Mouse (Mus musculus) heart, embryonic 16.5 days (tissue): ENCODE data around the gene Wtip. TPM values are rescaled to one million over a fixed set of nuclear protein-coding genes. Genes with fewer than 3 reads are reported as not detected.

Experiments
- ATAC-seq: fragments of 200-750 bp; cut with Nextera tagmentation; replicated peaks from 2 replicates; pipeline ENCODE4 v1.8.0; 2017; ENCODE audit warnings: moderate number of reproducible peaks; ENCODE audit not compliant: insufficient read depth, low FRiP score; ENCODE audit errors: extremely low read depth
- H3K27ac ChIP-seq: fragments of 300-500 bp; sonication (generic); 2 replicates; pipeline ENCODE4 v1.5.1; 2014; ENCODE audit warnings: mild to moderate bottlenecking, low read length, control low read depth, moderate library complexity
- H3K27me3 ChIP-seq: fragments of 300-500 bp; sonication (generic); 2 replicates; pipeline ENCODE4 v1.6.1; 2014; ENCODE audit warnings: low read length, mixed read lengths; ENCODE audit not compliant: control insufficient read depth, insufficient read depth
- H3K36me3 ChIP-seq: fragments of 300-500 bp; sonication (generic); 2 replicates; pipeline ENCODE4 v1.6.1; 2014; ENCODE audit not compliant: control insufficient read depth, insufficient read depth
- H3K4me1 ChIP-seq: fragments of 300-500 bp; sonication (generic); 2 replicates; pipeline ENCODE4 v1.6.1; 2014; ENCODE audit warnings: low read length, mixed read lengths; ENCODE audit not compliant: control insufficient read depth, insufficient read depth
- H3K4me2 ChIP-seq: fragments of 300-500 bp; sonication (generic); 2 replicates; pipeline ENCODE4 v1.6.1; 2014; ENCODE audit warnings: low read depth, mild to moderate bottlenecking, control low read depth, low read length
- H3K4me3 ChIP-seq: fragments of 300-500 bp; sonication (generic); 2 replicates; pipeline ENCODE4 v1.5.1; 2014; ENCODE audit warnings: mild to moderate bottlenecking, control low read depth, low read length
- H3K9ac ChIP-seq: fragments of 300-500 bp; sonication (generic); 2 replicates; pipeline ENCODE4 v1.6.1; 2014; ENCODE audit warnings: low read length, control low read depth
- H3K9me3 ChIP-seq: fragments of 300-500 bp; sonication (generic); replicated peaks from 2 replicates; pipeline ENCODE4 v1.6.1; 2016; ENCODE audit warnings: low read length; ENCODE audit not compliant: control insufficient read depth
- WGBS: fragments of 180-500 bp; shearing (Covaris S2); extraction: QIAGEN DNeasy Blood & Tissue Kit; methylation state at CpG from one replicate; pipeline ENCODE4 v1.1.7; 2014; 5-methylcytosine and 5-hydroxymethylcytosine counted together
- polyA plus RNA-seq: library from polyadenylated mRNA; unstranded; fragments of >200 nt; fragmentation: Nextera tagmentation; extraction: Ambion mirVana; gene quantifications from 2 replicates; pipeline ENCODE4 v1.2.1, GENCODE M21; 2015

Gene Wtip
- polyA plus RNA-seq, 1 experiment from 2014 or later: 3.6 TPM

DNA sequence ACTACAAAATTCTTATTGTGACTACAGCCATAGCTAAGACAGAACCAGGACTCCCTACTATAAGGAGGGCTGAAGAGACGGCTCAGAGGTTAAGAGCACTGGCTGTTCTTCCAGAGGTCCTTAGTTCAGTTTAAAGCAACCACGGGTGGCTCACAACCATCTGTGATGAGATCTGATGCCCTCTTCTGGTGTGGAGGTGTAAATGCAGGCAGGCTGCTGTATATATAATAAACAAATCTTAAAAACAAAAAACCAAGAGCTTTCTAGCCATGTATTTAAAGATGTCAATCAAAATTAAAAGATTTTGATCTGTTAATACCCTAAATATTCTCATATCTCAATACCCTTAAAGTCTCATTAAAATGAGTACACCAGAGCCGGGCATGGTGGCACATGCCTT lies 26.1 kb upstream of the Wtip start:
- Histone ChIP-seq H3K4me2 (no peak overlapping the region), H3K4me1 (no peaks in the 10 kb centered on the region), H3K27ac (no peak overlapping the region), H3K36me3 (peaks cover 88% of the 10 kb centered on the region), H3K9ac (no peak overlapping the region), H3K9me3 (no peaks in the 10 kb centered on the region), H3K27me3 (no peaks in the 10 kb centered on the region), H3K4me3 (no peak overlapping the region)
- ATAC-seq: no peak
- 92% methylated on average over 3 of the region's 3 CpGs for WGBS

DNA sequence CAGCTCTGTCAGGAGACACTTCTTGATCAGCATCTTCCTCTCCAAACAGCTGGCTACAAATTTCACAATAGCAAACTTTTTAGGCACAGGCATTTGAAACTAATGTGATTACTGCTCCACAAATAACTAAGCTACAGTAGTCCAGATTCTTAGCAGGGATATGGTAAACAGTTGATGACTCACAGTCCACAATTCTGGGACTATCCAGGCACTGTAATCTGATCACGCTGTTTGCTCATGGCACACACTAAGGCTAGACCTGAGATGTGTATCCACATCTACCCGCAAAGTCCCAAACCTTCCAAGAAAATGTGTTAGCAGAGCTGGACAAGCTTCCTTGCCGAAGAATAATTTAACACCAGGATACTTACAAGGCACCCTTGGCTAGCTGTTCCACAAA lies 24.9 kb upstream of the Wtip start:
- Histone ChIP-seq H3K9ac (no peak overlapping the region), H3K27ac (no peak overlapping the region), H3K4me2 (no peak overlapping the region), H3K9me3 (no peaks in the 10 kb centered on the region), H3K4me3 (no peak overlapping the region), H3K36me3 (peaks cover 86% of the 10 kb centered on the region), H3K27me3 (no peaks in the 10 kb centered on the region), H3K4me1 (no peaks in the 10 kb centered on the region)
- WGBS: 94% methylated on average over 3 of the region's 3 CpGs
- no peak for ATAC-seq

- H3K27ac ChIP-seq: no peak overlapping the region
- ATAC-seq: no peak
- H3K4me3 ChIP-seq: no peak overlapping the region
- H3K27me3 ChIP-seq: no peaks in the 10 kb centered on the region
- 60% methylated on average over 4 of the region's 4 CpGs for WGBS
- no peaks in the 10 kb centered on the region for H3K4me1 ChIP-seq
- no peak overlapping the region for H3K4me2 ChIP-seq
- peaks cover 6% of the 10 kb centered on the region; the same call in 1 of the 2 replicates for H3K9me3 ChIP-seq
- peaks cover 87% of the 10 kb centered on the region for H3K36me3 ChIP-seq
- H3K9ac ChIP-seq: no peak overlapping the region
Measured at GRCm38 (mm10) chr7:34147193-34147592, 14.1 kb upstream of the Wtip start.

- Histone ChIP-seq H3K4me3 (no peak overlapping the region), H3K4me2 (no peak overlapping the region), H3K27me3 (no peaks in the 10 kb centered on the region), H3K27ac (no peak overlapping the region), H3K9me3 (no peaks in the 10 kb centered on the region), H3K36me3 (peaks cover 60% of the 10 kb centered on the region), H3K4me1 (no peaks in the 10 kb centered on the region), H3K9ac (no peak overlapping the region)
- 94% methylated on average over 13 of the region's 13 CpGs for WGBS
- no peak for ATAC-seq
Measured at GRCm38 (mm10) chr7:34141123-34141522, 8.1 kb upstream of the Wtip start.

GRCm38 (mm10) chr7:34139493-34139892 lies 6.4 kb upstream of the Wtip start:
- Histone ChIP-seq H3K4me1 (no peaks in the 10 kb centered on the region), H3K27me3 (no peaks in the 10 kb centered on the region), H3K36me3 (peaks cover 45% of the 10 kb centered on the region), H3K9ac (no peak overlapping the region), H3K4me3 (no peak overlapping the region), H3K4me2 (no peak overlapping the region), H3K9me3 (no peaks in the 10 kb centered on the region), H3K27ac (no peak overlapping the region)
- WGBS: 81% methylated on average over 6 of the region's 6 CpGs
- ATAC-seq: no peak

DNA sequence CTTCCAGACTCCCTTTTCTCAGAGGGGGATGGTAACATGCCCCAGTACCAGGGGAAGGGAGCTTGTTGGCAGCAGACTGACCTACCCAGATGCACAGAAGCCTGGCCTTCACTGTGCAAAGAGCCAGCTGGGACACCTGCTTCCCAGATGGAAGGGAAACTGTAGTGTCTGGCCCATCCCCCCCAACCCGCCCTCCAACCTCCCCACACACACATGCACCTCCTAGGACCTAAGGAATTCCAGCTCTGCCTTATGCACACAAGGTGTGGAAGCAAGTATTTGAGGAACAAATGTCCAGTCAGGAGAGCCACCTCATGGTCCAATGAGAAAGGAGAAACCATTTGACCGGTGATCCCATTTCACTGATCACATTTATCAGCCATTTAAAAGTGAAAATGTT lies 1.3 kb upstream of the Wtip start:
- ATAC-seq: no peak
- 90% methylated on average over 2 of the region's 2 CpGs for WGBS
- H3K4me2 ChIP-seq: no peak overlapping the region
- no peak overlapping the region for H3K4me3 ChIP-seq
- H3K27ac ChIP-seq: no peak overlapping the region
- H3K9ac ChIP-seq: no peak overlapping the region
- no peaks in the 10 kb centered on the region for H3K9me3 ChIP-seq
- H3K27me3 ChIP-seq: no peaks in the 10 kb centered on the region
- H3K4me1 ChIP-seq: peaks cover 17% of the 10 kb centered on the region
- H3K36me3 ChIP-seq: no peaks in the 10 kb centered on the region

GRCm38 (mm10) chr7:34132355-34133079 lies 551 bp downstream of the Wtip start:
- ATAC-seq: peak; percentile 79
- Histone ChIP-seq H3K27me3 (no peaks in the 10 kb centered on the region), H3K4me1 (peaks cover 17% of the 10 kb centered on the region), H3K27ac (peak overlapping the region; percentile 56), H3K9ac (peak overlapping the region; percentile 91), H3K4me2 (peak overlapping the region; percentile 63), H3K36me3 (no peaks in the 10 kb centered on the region), H3K9me3 (no peaks in the 10 kb centered on the region), H3K4me3 (peak overlapping the region; percentile 83)
- under 1% methylated on average over 85 of the region's 116 CpGs for WGBS

DNA sequence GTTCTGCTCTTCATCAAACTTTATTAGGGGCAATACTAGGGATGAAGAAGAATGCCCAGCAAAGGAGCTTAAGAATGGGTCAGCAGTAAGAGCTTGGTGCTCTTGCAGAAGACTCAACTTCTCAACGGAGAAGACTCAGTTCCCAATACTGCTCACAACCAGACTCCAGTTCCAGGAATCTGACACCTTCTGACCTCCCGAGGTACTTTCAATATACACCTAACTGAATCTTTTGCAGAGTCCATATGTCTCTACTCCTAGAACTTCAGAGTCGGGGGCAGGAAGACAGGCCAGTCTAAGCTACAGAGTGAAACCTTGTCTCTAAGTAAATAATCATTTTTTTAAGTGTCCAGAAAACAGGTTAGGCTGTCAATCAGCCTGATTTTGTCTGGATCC lies 1.1 kb downstream of the Wtip start:
- ATAC-seq: no peak

GRCm38 (mm10) chr7:34131118-34131517 lies 1.9 kb downstream of the Wtip start:
- 0 out of 2 replicates have a peak, but pooled peaks cover 5% of the 10 kb centered on the region for H3K9me3 ChIP-seq
- H3K27me3 ChIP-seq: no peaks in the 10 kb centered on the region
- no peak for ATAC-seq
- peak overlapping the region; percentile 63; the same call in 1 of the 2 replicates for H3K4me2 ChIP-seq
- 53% methylated on average over 3 of the region's 3 CpGs for WGBS
- peaks cover 5% of the 10 kb centered on the region; the same call in 1 of the 2 replicates for H3K36me3 ChIP-seq
- no peak overlapping the region for H3K27ac ChIP-seq
- peaks cover 17% of the 10 kb centered on the region for H3K4me1 ChIP-seq
- peak overlapping the region; percentile 91; the same call in 1 of the 2 replicates for H3K9ac ChIP-seq
- H3K4me3 ChIP-seq: peak overlapping the region; percentile 83

More for the DNA sequence above, 1.1 kb downstream of the Wtip start:
- no peaks in the 10 kb centered on the region for H3K27me3 ChIP-seq
- peaks cover 2% of the 10 kb centered on the region; the same call in 1 of the 2 replicates for H3K36me3 ChIP-seq
- H3K27ac ChIP-seq: peak overlapping the region; percentile 56; the same call in 1 of the 2 replicates
- H3K9ac ChIP-seq: peak overlapping the region; percentile 91
- 0 out of 2 replicates have a peak, but pooled peaks cover 3% of the 10 kb centered on the region for H3K9me3 ChIP-seq
- H3K4me1 ChIP-seq: peaks cover 17% of the 10 kb centered on the region
- H3K4me2 ChIP-seq: peak overlapping the region; percentile 63
- 6% methylated on average over 3 of the region's 3 CpGs for WGBS
- peak overlapping the region; percentile 83 for H3K4me3 ChIP-seq
